ENCODE assay signal across 8 mouse cellular contexts in the genomic region with DNA sequence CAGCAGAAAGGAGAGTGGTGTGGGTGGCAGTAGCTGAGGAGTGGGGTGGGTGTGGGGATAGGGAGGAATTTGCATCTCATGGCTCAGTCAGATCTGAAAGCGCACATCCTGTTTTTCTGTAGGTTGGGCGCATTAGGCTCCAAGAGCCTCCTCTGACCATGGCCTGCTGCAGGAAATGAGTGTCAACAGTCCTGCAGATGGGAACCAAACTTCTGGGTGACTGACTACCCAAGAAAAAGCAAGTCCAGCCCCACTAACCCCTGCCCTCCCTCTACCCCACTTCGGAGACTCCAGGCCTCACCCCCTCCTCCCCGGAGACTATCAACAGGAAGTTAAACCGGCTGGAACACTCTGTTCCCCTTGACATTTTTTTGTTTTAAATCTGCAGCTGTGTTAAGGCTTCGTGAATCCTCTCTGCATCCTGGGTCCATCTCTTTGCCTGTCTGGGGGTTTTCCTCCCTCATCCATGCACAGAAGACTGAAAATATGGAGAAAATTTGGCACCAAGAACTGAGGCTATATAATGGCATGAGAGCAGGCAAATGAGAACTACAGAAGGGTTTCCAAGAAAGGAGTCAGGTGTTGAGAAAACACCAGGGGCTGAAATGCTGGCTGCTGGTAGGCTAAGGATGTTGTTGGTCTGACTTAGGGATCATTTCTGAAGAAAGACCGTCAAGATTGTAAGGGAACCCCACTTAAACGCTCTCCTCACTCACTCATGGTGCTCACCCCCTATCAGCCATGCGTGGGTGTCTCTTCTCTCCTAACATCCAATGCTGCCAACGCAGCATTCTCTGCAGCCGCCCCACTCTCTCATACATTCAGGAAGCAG. TPM values are rescaled to one million over a fixed set of nuclear protein-coding genes. Genes with fewer than 3 reads are reported as not detected.
A peak's percentile ranks its signal among the peaks of the same experiment; 100 is the strongest.
DNase-seq lines count a peak whose midpoint lies in the region.

No protein-coding gene starts in this region.

- H3K27me3 ChIP-seq in embryonic facial prominence, embryonic 10.5 days (replicated peaks; ENCODE audit: low read depth, poor library complexity, severe bottlenecking), result no peaks in the 10 kb centered on the region
- peaks cover 37% of the 10 kb centered on the region for H3K27me3 ChIP-seq in megakaryocyte, embryonic 14.5 days (replicated peaks)

- H3K36me3 ChIP-seq in embryonic facial prominence, embryonic 10.5 days (replicated peaks), result no peaks in the 10 kb centered on the region
- no peaks in the 10 kb centered on the region for H3K36me3 ChIP-seq in megakaryocyte, embryonic 14.5 days (replicated peaks; ENCODE audit: low read length)

- peak overlapping the region; percentile 19 for H3K27ac ChIP-seq in embryonic facial prominence, embryonic 10.5 days (replicated peaks)

- intact Hi-C loops in left cerebral cortex, postnatal 10 days (cut with DNase I), result no loop called here
- intact Hi-C loops in heart, postnatal 25 days (cut with DNase I), result no loop called here

- no peaks in the 10 kb centered on the region for H3K9me3 ChIP-seq in embryonic facial prominence, embryonic 10.5 days
- no peaks in the 10 kb centered on the region for H3K9me3 ChIP-seq in megakaryocyte, embryonic 14.5 days

- no peak overlapping the region; the same call in 1 of the 2 replicates for H3K4me3 ChIP-seq in embryonic facial prominence, embryonic 10.5 days
- peak overlapping the region; percentile 86 for H3K4me3 ChIP-seq in megakaryocyte, embryonic 14.5 days (replicated peaks)

- peaks cover 16% of the 10 kb centered on the region for H3K4me1 ChIP-seq in embryonic facial prominence, embryonic 10.5 days
- peaks cover 54% of the 10 kb centered on the region for H3K4me1 ChIP-seq in megakaryocyte, embryonic 14.5 days

- DNase-seq in left cerebral cortex, postnatal 10 days (ENCODE audit: extremely low spot score in 1 of 2, low spot score in 2 of 2), result peak; percentile 21 to 81
- DNase-seq in left cerebral cortex, adult 18-20 months (ENCODE audit: low spot score in 2 of 2), result no peak
- DNase-seq in embryonic facial prominence, embryonic 10.5 days (ENCODE audit: low spot score), result no peak
- peak; percentile 84 for DNase-seq in heart, postnatal 25 days (ENCODE audit: low spot score)
- peak; percentile 71 to 81 for DNase-seq in kidney, postnatal 4 days
- peak; percentile 64 to 66 for DNase-seq in thymus, postnatal 10 days (ENCODE audit: low spot score in 2 of 2)
- no peak for DNase-seq in Muller cell, postnatal 12 days (ENCODE audit: inconsistent ontology term)

- WGBS in embryonic facial prominence, embryonic 10.5 days, result 50% methylated on average over 11 of the region's 11 CpGs

RNA-seq across cellular contexts. Expression of a gene that starts 8.4 kb away (rescaled TPM):
- total RNA-seq in left cerebral cortex, postnatal 10 days (2021), result 1 to 10 TPM; 5.8 to 7.0 TPM
- 1 to 10 TPM; 6.0 to 7.2 TPM for total RNA-seq in left cerebral cortex, adult 18-20 months (2021)
- polyA plus RNA-seq in embryonic facial prominence, embryonic 10.5 days (2016; fragmentation: Nextera tagmentation; extraction: Ambion mirVana), result 10.3 and 10.8 TPM in 2 replicates
- 10 to 100 TPM; 79.6 to 81.5 TPM for total RNA-seq in heart, postnatal 25 days (2021)
- polyA plus RNA-seq in megakaryocyte, embryonic 14.5 days (2012; ENCODE audit: insufficient read depth, low replicate concordance), result 0.43 and 11.0 TPM in 2 replicates

RNA-seq across cellular contexts. Expression of a gene that starts 45.6 kb away (rescaled TPM):
- 10 to 100 TPM; 22.4 to 23.1 TPM for total RNA-seq in left cerebral cortex, postnatal 10 days (2021)
- total RNA-seq in left cerebral cortex, adult 18-20 months (2021), result 10 to 100 TPM; 27.6 to 29.7 TPM
- polyA plus RNA-seq in embryonic facial prominence, embryonic 10.5 days (2016; fragmentation: Nextera tagmentation; extraction: Ambion mirVana), result 32.4 and 40.5 TPM in 2 replicates
- total RNA-seq in heart, postnatal 25 days (2021), result 10 to 100 TPM; 64.4 to 68.6 TPM
- 254 and 485 TPM in 2 replicates for polyA plus RNA-seq in megakaryocyte, embryonic 14.5 days (2012; ENCODE audit: insufficient read depth, low replicate concordance)

Comparison
In these comparisons a context has a peak if more than half of its experiments do, and no peak if none do; other contexts are left out.
1. DNase-seq: peak in left cerebral cortex, postnatal 10 days (2 of 2), heart, postnatal 25 days (single experiment), kidney, postnatal 4 days (2 of 2) and thymus, postnatal 10 days (2 of 2); none in left cerebral cortex, adult 18-20 months (0 of 2), embryonic facial prominence, embryonic 10.5 days (single experiment) and Muller cell, postnatal 12 days (single experiment).
2. RNA of a gene that starts 8.4 kb away (total RNA-seq): 79.6 to 81.5 TPM in heart, postnatal 25 days; 6.0 to 7.2 TPM in left cerebral cortex, adult 18-20 months and 5.8 to 7.0 TPM in left cerebral cortex, postnatal 10 days; every median in the first group is over 4 times any median in the second.